Mouse (Mus musculus) E14TG2a.4 (cell line): ENCODE measurements at regions not wholly inside any gene's neighbourhood (a gene's known extent, or its start where the extent isn't known, plus 50 kb on each side); places are given as distances from the start of the nearest gene placed in this dataset.

Experiments used
- H3K27me3 ChIP-seq: 2 replicates; pipeline ENCODE4 v1.6.1; 2014; ENCODE audit warnings: low read length, control low read depth; ENCODE audit not compliant: insufficient read depth
- H3K36me3 ChIP-seq: 2 replicates; pipeline ENCODE4 v1.6.1; 2014; ENCODE audit warnings: low read length, control low read depth; ENCODE audit not compliant: insufficient read depth
- H3K4me1 ChIP-seq: replicated peaks from 2 replicates; pipeline ENCODE4 v1.6.1; 2014; ENCODE audit warnings: low read depth, low read length, control low read depth
- H3K4me3 ChIP-seq: replicated peaks from 2 replicates; pipeline ENCODE4 v1.5.1; 2014; ENCODE audit warnings: mild to moderate bottlenecking, low read length
- H3K9me3 ChIP-seq: 2 replicates; pipeline ENCODE4 v1.6.1; 2014; ENCODE audit warnings: low read length, control low read depth
- CTCF ChIP-seq: conservative IDR thresholded peaks from 2 replicates; pipeline ENCODE4 v1.5.1; 2014; ENCODE audit warnings: low read length
- NANOG ChIP-seq: IDR thresholded peaks from 2 replicates; pipeline ENCODE4 v1.6.1; 2014; ENCODE audit warnings: borderline replicate concordance, low read length, mixed read lengths
- POU5F1 ChIP-seq: IDR thresholded peaks from 2 replicates; pipeline ENCODE4 v1.6.1; 2014; ENCODE audit warnings: low read length, borderline replicate concordance

DNA sequence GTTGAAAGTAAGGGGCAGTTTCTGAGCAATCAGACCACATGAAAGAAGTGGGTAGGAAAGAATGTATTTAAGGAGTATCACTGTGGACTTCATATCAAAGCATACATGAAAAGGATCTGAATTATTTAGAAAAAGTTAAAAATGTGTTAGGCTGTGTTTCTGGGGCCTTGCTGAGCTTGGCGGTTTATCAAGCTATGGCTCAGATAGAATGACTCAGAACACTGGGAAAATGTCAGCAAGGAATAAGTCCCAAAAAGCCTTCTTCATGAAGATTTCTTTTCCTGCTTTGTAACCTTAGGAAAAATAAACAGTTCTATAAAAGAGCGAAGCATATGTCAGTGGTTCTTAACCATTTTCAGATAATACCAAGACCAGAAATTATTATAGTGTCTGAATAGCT lies 56.0 kb upstream of the Plxna4 start:
- Histone ChIP-seq H3K4me3 (no peak overlapping the region), H3K4me1 (no peaks in the 10 kb centered on the region), H3K9me3 (no peaks in the 10 kb centered on the region; the same call in 1 of the 2 replicates), H3K27me3 (no peaks in the 10 kb centered on the region), H3K36me3 (no peaks in the 10 kb centered on the region)
- no peak for TF ChIP-seq NANOG
- TF ChIP-seq CTCF, result no peak
- no peak for TF ChIP-seq POU5F1

DNA sequence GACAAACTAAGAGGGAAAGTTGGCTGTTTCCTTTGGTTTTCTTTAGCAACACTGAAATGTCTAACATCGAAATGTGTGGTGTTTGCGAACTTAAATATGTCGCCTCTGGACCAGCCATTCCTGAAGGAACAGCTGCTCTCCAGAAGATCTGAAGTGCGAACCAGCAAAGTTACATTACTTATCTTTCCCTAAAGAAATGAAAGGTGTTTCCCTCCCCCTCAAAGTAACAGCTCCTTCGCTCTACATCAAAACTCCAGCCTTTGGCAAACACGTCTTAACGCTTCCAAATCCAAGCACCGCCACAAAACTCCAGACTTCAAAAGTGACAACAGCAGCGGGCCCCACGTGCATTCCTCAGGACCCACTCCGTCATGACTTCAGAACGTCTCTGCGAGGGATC lies 50.9 kb upstream of the Plxna4 start:
- no peaks in the 10 kb centered on the region for H3K4me1 ChIP-seq
- no peak overlapping the region for H3K4me3 ChIP-seq
- no peaks in the 10 kb centered on the region; the same call in 1 of the 2 replicates for H3K9me3 ChIP-seq
- no peaks in the 10 kb centered on the region for H3K27me3 ChIP-seq
- no peaks in the 10 kb centered on the region for H3K36me3 ChIP-seq
- TF ChIP-seq NANOG, result no peak
- TF ChIP-seq CTCF, result no peak
- TF ChIP-seq POU5F1, result no peak
